Mouse (Mus musculus): ENCODE data around the gene Smtnl2.

DNA sequence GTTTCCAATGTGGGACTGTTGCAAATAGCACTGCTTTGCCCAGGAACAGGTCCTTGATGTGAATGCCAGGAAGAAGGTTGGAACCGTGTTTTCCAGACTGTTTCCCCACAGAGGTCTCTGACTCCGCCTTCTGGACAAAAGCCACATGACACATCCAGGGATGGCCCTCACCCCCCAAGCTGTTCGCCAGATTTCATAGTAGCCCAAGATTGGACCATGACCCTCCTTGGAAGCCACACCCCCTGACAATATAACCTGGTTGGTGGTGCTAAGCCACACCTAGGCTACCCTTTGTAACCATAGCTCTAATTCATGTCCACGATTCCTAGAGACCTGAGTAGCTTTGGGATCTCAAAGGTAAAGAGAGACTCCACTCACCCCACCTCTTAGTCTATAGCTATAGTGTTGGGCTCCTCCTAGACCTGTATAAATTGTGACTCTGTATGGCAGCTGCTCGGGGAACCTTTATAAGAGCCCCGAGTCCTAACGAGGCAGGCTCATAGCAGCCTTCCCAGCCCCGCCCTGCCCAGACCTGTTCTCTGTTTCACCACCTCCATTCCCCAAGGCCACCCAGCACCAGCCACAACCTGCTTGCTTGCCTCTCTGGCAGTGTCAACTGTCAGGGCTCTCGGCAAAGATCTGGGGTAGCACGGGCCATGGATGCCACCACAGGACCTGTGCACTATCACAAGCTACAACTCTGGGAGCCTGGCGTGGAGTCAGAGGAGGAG lies 23.6 kb upstream of the Smtnl2 start, which contains the start of gene Ggt6:
- TF ChIP-seq POLR2A (IDR thresholded peaks at IDR 0.05; ENCODE audit: extremely low read depth, insufficient read depth, low read length) (no peak), CTCF (IDR thresholded peaks at IDR 0.05; ENCODE audit: low read depth, low read length) (no peak)
